Mouse (Mus musculus): ENCODE results near the gene Mrpl11. TPM values are rescaled to one million over a fixed set of nuclear protein-coding genes. Genes with fewer than 3 reads are reported as not detected.
"Not testable (repeated sequence)": the region's sequence is repeated elsewhere in the genome, so short reads cannot be mapped to it uniquely, and the experiment has no call there.

Mrpl11 gene
- polyA plus RNA-seq, 1 experiment: 27.3 TPM

DNA sequence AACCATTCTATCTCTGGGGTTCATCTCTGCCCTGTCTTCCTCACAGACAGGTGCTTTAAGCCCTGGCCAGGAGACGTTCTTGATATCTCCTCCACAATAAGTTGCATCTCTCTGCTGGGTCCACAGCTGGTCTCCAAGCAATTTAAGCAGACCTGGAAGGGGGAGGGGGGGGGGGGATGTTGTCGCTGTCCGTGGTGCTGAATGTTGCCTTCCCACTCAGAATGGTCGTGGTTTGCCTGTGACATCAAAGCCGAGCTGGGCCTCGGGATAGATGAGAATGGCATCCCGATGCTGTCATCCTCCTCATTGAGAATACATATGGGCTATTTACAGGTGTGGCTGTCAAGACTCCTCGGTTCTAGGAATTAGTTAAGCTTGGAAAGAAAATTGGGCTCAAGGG, 30.4 kb downstream of the Mrpl11 start:
- WGBS: 13% methylated on average over 8 of the region's 8 CpGs
- Histone ChIP-seq H3K4me3 (ENCODE audit: control insufficient read depth, insufficient read depth, low read length) (no peak overlapping the region), H3K4me1 (replicated peaks; ENCODE audit: control insufficient read depth, insufficient read depth, low read length) (no peaks in the 10 kb centered on the region; the same call in 1 of the 2 replicates), H3K36me3 (ENCODE audit: control insufficient read depth, insufficient read depth, low read length) (no peaks in the 10 kb centered on the region), H3K27me3 (ENCODE audit: control insufficient read depth, insufficient read depth, low read length) (no peaks in the 10 kb centered on the region; the same call in 1 of the 2 replicates), H3K27ac (ENCODE audit: control insufficient read depth, insufficient read depth, low read length) (no peak overlapping the region)
- TF ChIP-seq POLR2A (IDR thresholded peaks at IDR 0.05; ENCODE audit: control insufficient read depth, extremely low read depth, insufficient read depth, low read length, poor library complexity) (no peak), CTCF (IDR thresholded peaks at IDR 0.05; ENCODE audit: borderline replicate concordance, control insufficient read depth, extremely low read depth, insufficient read depth, low read length, poor library complexity) (no peak)
- DNase-seq: no peak

- H3K4me1 ChIP-seq (replicated peaks; ENCODE audit: control insufficient read depth, insufficient read depth, low read length): no peaks in the 10 kb centered on the region; the same call in 1 of the 2 replicates
- H3K36me3 ChIP-seq (ENCODE audit: control insufficient read depth, insufficient read depth, low read length): no peaks in the 10 kb centered on the region
- H3K27ac ChIP-seq (ENCODE audit: control insufficient read depth, insufficient read depth, low read length): no peak overlapping the region
- DNase-seq: no peak
- under 1% methylated on average over 9 of the region's 9 CpGs for WGBS
- no peaks in the 10 kb centered on the region; the same call in 1 of the 2 replicates for H3K27me3 ChIP-seq (ENCODE audit: control insufficient read depth, insufficient read depth, low read length)
- TF ChIP-seq POLR2A (IDR thresholded peaks at IDR 0.05; ENCODE audit: control insufficient read depth, extremely low read depth, insufficient read depth, low read length, poor library complexity): no peak
- H3K4me3 ChIP-seq (ENCODE audit: control insufficient read depth, insufficient read depth, low read length): no peak overlapping the region
Measured at GRCm38 (mm10) chr19:4992904-4993303, 31.0 kb downstream of the Mrpl11 start.

- Histone ChIP-seq H3K36me3 (ENCODE audit: control insufficient read depth, insufficient read depth, low read length) (no peaks in the 10 kb centered on the region), H3K27me3 (ENCODE audit: control insufficient read depth, insufficient read depth, low read length) (no peaks in the 10 kb centered on the region; the same call in 1 of the 2 replicates), H3K4me3 (ENCODE audit: control insufficient read depth, insufficient read depth, low read length) (no peak overlapping the region), H3K27ac (ENCODE audit: control insufficient read depth, insufficient read depth, low read length) (no peak overlapping the region), H3K4me1 (replicated peaks; ENCODE audit: control insufficient read depth, insufficient read depth, low read length) (no peaks in the 10 kb centered on the region; the same call in 1 of the 2 replicates)
- 25% methylated on average over 5 of the region's 5 CpGs for WGBS
- TF ChIP-seq POLR2A (IDR thresholded peaks at IDR 0.05; ENCODE audit: control insufficient read depth, extremely low read depth, insufficient read depth, low read length, poor library complexity): no peak
- no peak for TF ChIP-seq CTCF (IDR thresholded peaks at IDR 0.05; ENCODE audit: borderline replicate concordance, control insufficient read depth, extremely low read depth, insufficient read depth, low read length, poor library complexity)
- no peak for DNase-seq
Measured at GRCm38 (mm10) chr19:4994043-4994442, 32.1 kb downstream of the Mrpl11 start.

DNA sequence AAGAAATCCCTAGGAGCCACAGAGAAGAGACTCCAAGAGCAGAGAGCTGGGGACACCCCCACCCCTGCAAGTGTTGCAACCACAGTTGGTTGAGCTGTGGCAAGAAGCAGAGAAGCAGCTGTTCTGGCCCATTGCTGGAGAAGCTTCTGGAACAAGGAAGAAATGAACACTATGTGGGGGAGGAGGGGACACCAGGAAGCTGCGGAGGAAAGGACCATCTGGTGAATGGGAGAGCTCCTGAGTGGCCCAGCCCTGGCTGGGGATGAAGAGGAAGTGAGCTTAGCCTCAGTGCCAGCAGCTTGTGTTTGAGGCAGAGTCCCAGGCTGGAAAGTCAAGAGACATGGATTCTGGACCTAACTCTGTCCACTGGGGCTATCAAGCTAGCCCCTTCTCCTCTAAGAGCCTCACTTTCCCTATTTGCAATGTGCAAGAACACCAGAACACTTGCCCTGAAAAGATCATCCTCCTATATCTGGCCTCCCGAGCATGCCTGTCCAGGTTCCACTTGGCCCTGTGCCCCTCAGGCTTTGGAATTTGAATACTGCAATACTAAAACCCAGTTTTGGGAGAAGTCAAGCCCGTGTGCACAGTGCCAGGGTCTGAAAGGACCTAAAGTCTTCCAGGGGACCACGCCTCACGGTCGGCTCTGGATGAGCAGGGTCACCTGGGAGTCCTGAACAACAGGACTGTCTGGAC, 37.6 kb downstream of the Mrpl11 start:
- no peaks in the 10 kb centered on the region for H3K27me3 ChIP-seq (ENCODE audit: control insufficient read depth, insufficient read depth, low read length)
- peaks cover 9% of the 10 kb centered on the region for H3K4me1 ChIP-seq (replicated peaks; ENCODE audit: control insufficient read depth, insufficient read depth, low read length)
- no peak for DNase-seq
- no peaks in the 10 kb centered on the region for H3K36me3 ChIP-seq (ENCODE audit: control insufficient read depth, insufficient read depth, low read length)
- H3K27ac ChIP-seq (ENCODE audit: control insufficient read depth, insufficient read depth, low read length): no peak overlapping the region
- TF ChIP-seq POLR2A (IDR thresholded peaks at IDR 0.05; ENCODE audit: control insufficient read depth, extremely low read depth, insufficient read depth, low read length, poor library complexity) (no peak), CTCF (IDR thresholded peaks at IDR 0.05; ENCODE audit: borderline replicate concordance, control insufficient read depth, extremely low read depth, insufficient read depth, low read length, poor library complexity) (no peak)
- WGBS: 65% methylated on average over 6 of the region's 6 CpGs
- no peak overlapping the region for H3K4me3 ChIP-seq (ENCODE audit: control insufficient read depth, insufficient read depth, low read length)

- H3K4me3 ChIP-seq (ENCODE audit: control insufficient read depth, insufficient read depth, low read length): no peak overlapping the region
Measured at GRCm38 (mm10) chr19:5001666-5002406, 39.9 kb downstream of the Mrpl11 start.

GRCm38 (mm10) chr19:5003644-5004043, 41.7 kb downstream of the Mrpl11 start:
- WGBS: 45% methylated on average over 2 of the region's 2 CpGs
- not testable (repeated sequence) for H3K27ac ChIP-seq (ENCODE audit: control insufficient read depth, insufficient read depth, low read length); DNase-seq; H3K27me3 ChIP-seq (ENCODE audit: control insufficient read depth, insufficient read depth, low read length); H3K4me3 ChIP-seq (ENCODE audit: control insufficient read depth, insufficient read depth, low read length); H3K4me1 ChIP-seq (replicated peaks; ENCODE audit: control insufficient read depth, insufficient read depth, low read length); H3K36me3 ChIP-seq (ENCODE audit: control insufficient read depth, insufficient read depth, low read length)

More at GRCm38 (mm10) chr19:5001666-5002406, 39.9 kb downstream of the Mrpl11 start:
- Histone ChIP-seq H3K27ac (ENCODE audit: control insufficient read depth, insufficient read depth, low read length) (no peak overlapping the region), H3K36me3 (ENCODE audit: control insufficient read depth, insufficient read depth, low read length) (no peaks in the 10 kb centered on the region), H3K4me1 (replicated peaks; ENCODE audit: control insufficient read depth, insufficient read depth, low read length) (peaks cover 9% of the 10 kb centered on the region), H3K27me3 (ENCODE audit: control insufficient read depth, insufficient read depth, low read length) (no peaks in the 10 kb centered on the region)
- peak; percentile 79 for DNase-seq
- 2% methylated on average over 39 of the region's 39 CpGs for WGBS
- TF ChIP-seq CTCF (IDR thresholded peaks at IDR 0.05; ENCODE audit: borderline replicate concordance, control insufficient read depth, extremely low read depth, insufficient read depth, low read length, poor library complexity) (peak; percentile 59; the same call in 1 of the 2 replicates), POLR2A (IDR thresholded peaks at IDR 0.05; ENCODE audit: control insufficient read depth, extremely low read depth, insufficient read depth, low read length, poor library complexity) (no peak)

All from thymus, adult 2 months (tissue).